Mouse (Mus musculus): ENCODE results near the gene Srsf11.

The Srsf11 gene

GRCm38 (mm10) chr3:158036329-158036988 is at the start of gene Srsf11, which contains the start of gene Lrrc40:
TSS of gene Srsf11 (minus strand) at chr3:158036639.
TSS of gene Lrrc40 (plus strand) at chr3:158036662.
- DNase-seq (ENCODE audit: low read depth, low spot score), result peak; percentile 97
- Histone ChIP-seq H3K36me3 (ENCODE audit: control insufficient read depth, insufficient read depth, low read length, poor library complexity, severe bottlenecking) (no peaks in the 10 kb centered on the region), H3K27me3 (ENCODE audit: control insufficient read depth, insufficient read depth, low read length, poor library complexity, severe bottlenecking) (no peaks in the 10 kb centered on the region; the same call in 1 of the 2 replicates)

DNA sequence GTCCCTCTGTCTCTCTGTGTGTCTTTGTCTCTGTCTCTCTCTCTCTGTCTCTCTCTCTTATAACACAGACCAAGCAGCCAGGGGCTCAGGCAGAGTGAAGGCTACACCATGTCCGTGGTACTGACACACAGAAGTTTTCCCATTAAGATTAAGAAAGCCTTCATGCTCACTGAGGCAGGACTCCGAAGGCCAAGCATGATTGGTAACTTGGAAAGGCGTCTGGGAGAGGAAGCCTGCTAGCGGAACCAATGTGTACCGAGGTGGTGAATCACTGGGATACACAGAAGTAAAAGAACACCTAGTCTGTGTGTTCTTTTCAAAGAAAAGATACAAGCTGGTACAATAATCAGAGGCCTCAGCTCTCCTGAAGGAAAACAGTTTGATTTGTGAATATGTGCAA is 41.4 kb upstream of the Srsf11 start:
- Histone ChIP-seq H3K36me3 (ENCODE audit: control insufficient read depth, insufficient read depth, low read length, poor library complexity, severe bottlenecking) (no peaks in the 10 kb centered on the region), H3K27me3 (ENCODE audit: control insufficient read depth, insufficient read depth, low read length, poor library complexity, severe bottlenecking) (no peaks in the 10 kb centered on the region; the same call in 1 of the 2 replicates)
- DNase-seq (ENCODE audit: low read depth, low spot score), result no peak

GRCm38 (mm10) chr3:158077380-158077772 is 40.9 kb upstream of the Srsf11 start:
- Histone ChIP-seq H3K27me3 (ENCODE audit: control insufficient read depth, insufficient read depth, low read length, poor library complexity, severe bottlenecking) (no peaks in the 10 kb centered on the region; the same call in 1 of the 2 replicates), H3K36me3 (ENCODE audit: control insufficient read depth, insufficient read depth, low read length, poor library complexity, severe bottlenecking) (no peaks in the 10 kb centered on the region)
- peak; percentile 74 for DNase-seq (ENCODE audit: low read depth, low spot score)

GRCm38 (mm10) chr3:158076685-158077379 is 40.4 kb upstream of the Srsf11 start:
- peak; percentile 64 for DNase-seq (ENCODE audit: low read depth, low spot score)
- no peaks in the 10 kb centered on the region; the same call in 1 of the 2 replicates for H3K27me3 ChIP-seq (ENCODE audit: control insufficient read depth, insufficient read depth, low read length, poor library complexity, severe bottlenecking)
- H3K36me3 ChIP-seq (ENCODE audit: control insufficient read depth, insufficient read depth, low read length, poor library complexity, severe bottlenecking), result no peaks in the 10 kb centered on the region

DNA sequence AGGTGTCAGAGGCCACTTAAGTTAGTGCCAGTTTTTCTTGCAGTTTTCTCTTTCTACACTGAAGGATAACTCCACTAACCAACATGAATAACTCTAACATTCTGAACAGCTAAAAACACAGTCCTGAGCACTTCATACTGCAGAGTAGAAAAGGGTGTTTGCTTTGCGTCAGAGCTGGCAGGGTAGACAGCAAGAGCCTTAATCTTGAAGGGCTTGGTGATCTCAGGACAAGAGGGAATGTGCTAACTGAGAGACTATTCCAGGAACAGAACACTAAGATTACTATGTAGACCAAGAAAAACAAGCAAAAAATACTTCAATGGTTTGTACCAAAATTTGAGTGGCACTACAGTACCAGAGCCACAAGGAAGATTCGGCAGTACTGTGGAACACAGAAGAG is 38.6 kb upstream of the Srsf11 start:
- H3K27me3 ChIP-seq (ENCODE audit: control insufficient read depth, insufficient read depth, low read length, poor library complexity, severe bottlenecking), result no peaks in the 10 kb centered on the region; the same call in 1 of the 2 replicates
- DNase-seq (ENCODE audit: low read depth, low spot score), result no peak
- H3K36me3 ChIP-seq (ENCODE audit: control insufficient read depth, insufficient read depth, low read length, poor library complexity, severe bottlenecking), result no peaks in the 10 kb centered on the region

DNA sequence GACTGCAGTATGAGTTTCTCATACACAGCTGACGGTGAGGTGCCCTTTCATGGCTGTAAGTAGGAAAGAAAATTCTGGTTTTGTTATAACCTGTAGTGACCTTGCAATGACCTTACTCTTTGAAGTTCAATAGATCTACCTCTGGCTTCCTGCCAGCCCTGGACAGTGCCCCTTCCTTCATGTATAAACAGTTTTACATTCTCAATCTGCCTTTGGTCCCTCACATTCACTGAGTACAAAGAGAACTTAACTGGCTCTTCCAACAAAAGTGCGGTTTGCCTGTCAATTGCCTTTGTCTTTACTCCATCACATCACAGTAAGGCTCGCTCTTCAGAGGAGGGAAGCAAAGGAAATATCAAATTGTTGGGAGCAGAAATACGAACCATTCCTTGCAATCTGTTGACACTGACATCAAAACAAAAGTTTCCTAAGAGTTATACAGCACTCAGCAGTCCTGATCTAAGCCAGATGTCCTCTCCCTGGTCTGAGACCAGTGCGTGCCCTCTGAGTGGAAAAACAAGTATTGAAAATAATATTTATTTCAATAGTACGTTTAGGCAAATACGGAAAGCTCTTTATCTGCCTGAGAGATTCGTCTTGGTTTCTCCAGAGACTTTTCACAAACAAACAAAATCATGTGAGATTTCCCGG is 32.3 kb upstream of the Srsf11 start:
- Histone ChIP-seq H3K27me3 (ENCODE audit: control insufficient read depth, insufficient read depth, low read length, poor library complexity, severe bottlenecking) (no peaks in the 10 kb centered on the region), H3K36me3 (ENCODE audit: control insufficient read depth, insufficient read depth, low read length, poor library complexity, severe bottlenecking) (0 out of 2 replicates have a peak, but pooled peaks cover 3% of the 10 kb centered on the region)
- no peak for DNase-seq (ENCODE audit: low read depth, low spot score)

DNA sequence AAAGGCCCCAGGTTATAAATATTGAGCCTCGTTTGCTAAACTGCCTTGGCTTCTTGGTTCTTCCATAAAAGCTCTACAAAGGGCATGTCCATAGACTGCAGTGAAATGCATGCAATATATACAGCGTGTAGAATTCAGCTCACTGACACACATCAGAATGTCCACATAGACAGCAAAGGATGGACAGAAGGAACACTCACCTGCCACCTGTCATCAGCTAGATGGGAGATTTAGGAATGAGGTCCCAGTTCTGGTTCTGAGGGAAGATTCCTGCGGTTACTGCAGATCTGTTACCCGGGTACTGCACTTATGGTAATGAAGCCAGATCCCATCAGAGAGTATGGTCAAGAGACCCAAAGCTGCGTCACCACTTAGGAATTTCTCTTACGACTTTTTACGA is 31.5 kb upstream of the Srsf11 start:
- H3K36me3 ChIP-seq (ENCODE audit: control insufficient read depth, insufficient read depth, low read length, poor library complexity, severe bottlenecking), result 0 out of 2 replicates have a peak, but pooled peaks cover 3% of the 10 kb centered on the region
- H3K27me3 ChIP-seq (ENCODE audit: control insufficient read depth, insufficient read depth, low read length, poor library complexity, severe bottlenecking), result no peaks in the 10 kb centered on the region
- no peak for DNase-seq (ENCODE audit: low read depth, low spot score)

DNA sequence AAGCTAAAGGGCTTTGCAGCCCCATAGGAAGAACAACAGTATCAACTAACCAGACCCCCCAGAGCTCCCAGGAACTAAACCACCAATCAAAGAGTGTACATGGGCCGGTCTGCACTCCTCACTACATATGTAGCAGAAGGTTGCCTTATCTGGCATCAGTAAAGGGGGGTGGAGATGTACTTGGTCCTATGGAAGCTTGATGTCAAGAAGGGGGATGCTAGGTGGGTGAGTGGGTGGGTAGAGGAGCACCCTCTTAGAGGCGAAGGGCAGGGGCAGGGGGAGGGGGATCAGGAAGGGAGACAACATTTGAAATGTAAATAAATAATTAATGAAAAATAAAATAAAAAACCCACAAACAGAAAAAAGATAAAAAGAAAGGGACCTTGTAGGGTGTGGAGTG is 28.8 kb upstream of the Srsf11 start:
- no peaks in the 10 kb centered on the region for H3K27me3 ChIP-seq (ENCODE audit: control insufficient read depth, insufficient read depth, low read length, poor library complexity, severe bottlenecking)
- 0 out of 2 replicates have a peak, but pooled peaks cover 3% of the 10 kb centered on the region for H3K36me3 ChIP-seq (ENCODE audit: control insufficient read depth, insufficient read depth, low read length, poor library complexity, severe bottlenecking)
- DNase-seq (ENCODE audit: low read depth, low spot score), result no peak

GRCm38 (mm10) chr3:158061811-158062523 is 25.5 kb upstream of the Srsf11 start:
- Histone ChIP-seq H3K27me3 (ENCODE audit: control insufficient read depth, insufficient read depth, low read length, poor library complexity, severe bottlenecking) (no peaks in the 10 kb centered on the region), H3K36me3 (ENCODE audit: control insufficient read depth, insufficient read depth, low read length, poor library complexity, severe bottlenecking) (peaks cover 4% of the 10 kb centered on the region; the same call in 1 of the 2 replicates)
- no peak for DNase-seq (ENCODE audit: low read depth, low spot score)

GRCm38 (mm10) chr3:158060621-158061291 is 24.3 kb upstream of the Srsf11 start:
- DNase-seq (ENCODE audit: low read depth, low spot score), result peak; percentile 26
- H3K36me3 ChIP-seq (ENCODE audit: control insufficient read depth, insufficient read depth, low read length, poor library complexity, severe bottlenecking), result peaks cover 3% of the 10 kb centered on the region; the same call in 1 of the 2 replicates
- no peaks in the 10 kb centered on the region for H3K27me3 ChIP-seq (ENCODE audit: control insufficient read depth, insufficient read depth, low read length, poor library complexity, severe bottlenecking)

DNA sequence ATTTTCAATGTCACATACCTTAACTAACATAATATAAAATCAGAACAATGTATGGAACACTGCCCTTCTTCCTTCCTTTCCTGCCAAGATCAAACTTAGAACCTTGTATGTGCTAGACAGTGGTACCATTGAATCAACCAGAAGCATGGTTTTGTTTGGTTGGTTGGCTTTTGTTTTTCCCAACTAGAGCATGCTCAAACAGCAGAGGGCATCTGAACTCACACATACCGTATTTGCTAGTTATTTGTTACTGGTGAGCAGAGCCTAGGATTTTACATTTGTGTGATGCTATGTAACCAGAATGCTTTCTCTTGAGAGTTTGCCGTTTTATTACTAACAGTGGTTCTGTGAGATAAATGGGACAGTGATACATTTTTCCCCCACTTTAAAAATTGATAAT is 13.1 kb upstream of the Srsf11 start:
- Histone ChIP-seq H3K36me3 (ENCODE audit: control insufficient read depth, insufficient read depth, low read length, poor library complexity, severe bottlenecking) (peaks cover 2% of the 10 kb centered on the region), H3K27me3 (ENCODE audit: control insufficient read depth, insufficient read depth, low read length, poor library complexity, severe bottlenecking) (no peaks in the 10 kb centered on the region)
- no peak for DNase-seq (ENCODE audit: low read depth, low spot score)

DNA sequence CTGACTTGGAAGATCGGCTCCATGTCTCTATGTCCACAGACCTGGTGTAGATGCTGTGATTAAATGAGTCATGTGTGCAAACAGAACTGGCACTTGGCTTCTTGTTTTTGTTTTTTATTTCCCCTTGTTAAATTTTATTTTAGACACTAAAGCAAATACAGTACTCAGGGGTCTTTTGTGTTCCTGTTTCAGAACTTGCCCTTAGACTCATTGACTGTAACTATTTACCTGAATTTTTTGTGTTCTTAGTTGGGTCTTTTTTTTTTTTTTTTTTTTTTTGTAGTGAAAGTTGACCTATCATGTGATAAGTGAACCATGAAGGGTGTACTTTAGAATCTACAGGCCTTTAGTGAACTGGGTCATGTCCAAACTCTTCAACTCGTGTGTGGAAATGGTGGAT is 4.3 kb upstream of the Srsf11 start:
- Histone ChIP-seq H3K27me3 (ENCODE audit: control insufficient read depth, insufficient read depth, low read length, poor library complexity, severe bottlenecking) (no peaks in the 10 kb centered on the region; the same call in 1 of the 2 replicates), H3K36me3 (ENCODE audit: control insufficient read depth, insufficient read depth, low read length, poor library complexity, severe bottlenecking) (no peaks in the 10 kb centered on the region)
- DNase-seq (ENCODE audit: low read depth, low spot score), result no peak

- no peaks in the 10 kb centered on the region for H3K36me3 ChIP-seq (ENCODE audit: control insufficient read depth, insufficient read depth, low read length, poor library complexity, severe bottlenecking)
- DNase-seq (ENCODE audit: low read depth, low spot score), result no peak
- no peaks in the 10 kb centered on the region; the same call in 1 of the 2 replicates for H3K27me3 ChIP-seq (ENCODE audit: control insufficient read depth, insufficient read depth, low read length, poor library complexity, severe bottlenecking)
These were observed 1.7 kb upstream of the Srsf11 start for GRCm38 (mm10) chr3:158038106-158038505.

DNA sequence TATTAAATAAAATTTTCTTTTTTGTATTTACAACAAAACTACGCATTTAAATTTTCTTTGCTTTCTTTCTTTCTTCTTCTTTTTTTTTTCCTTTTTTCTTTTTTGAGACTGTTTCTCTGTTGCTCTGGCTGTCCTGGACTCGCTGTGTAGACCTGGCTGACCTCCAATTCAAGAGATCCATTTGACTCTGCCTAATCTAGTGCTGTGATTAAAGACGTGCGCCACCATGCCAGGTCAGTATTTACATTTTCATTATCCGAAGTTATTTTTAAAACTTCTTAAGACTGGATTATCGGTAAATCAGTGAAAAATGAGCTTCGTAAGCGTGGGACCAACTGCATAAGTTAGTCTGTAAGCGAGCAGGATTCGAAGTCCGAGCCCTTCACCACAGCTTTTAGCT is 573 bp downstream of the Srsf11 start:
- Histone ChIP-seq H3K27me3 (ENCODE audit: control insufficient read depth, insufficient read depth, low read length, poor library complexity, severe bottlenecking) (no peaks in the 10 kb centered on the region; the same call in 1 of the 2 replicates), H3K36me3 (ENCODE audit: control insufficient read depth, insufficient read depth, low read length, poor library complexity, severe bottlenecking) (no peaks in the 10 kb centered on the region)
- no peak for DNase-seq (ENCODE audit: low read depth, low spot score)

All from splenic B cell, adult 2 months (primary cell).